Mouse (Mus musculus) ES-Bruce4 (cell line): ENCODE measurements around the gene Olfr513. TPM values are rescaled to one million over a fixed set of nuclear protein-coding genes. Genes with fewer than 3 reads are reported as not detected.

ENCODE experiments used
- H3K27ac ChIP-seq: 2 replicates; pipeline ENCODE4 v1.5.1; 2012; ENCODE audit warnings: low read length, inconsistent platforms; ENCODE audit not compliant: insufficient read depth
- H3K27me3 ChIP-seq: 2 replicates; pipeline ENCODE4 v1.6.1; 2012; ENCODE audit warnings: mild to moderate bottlenecking, low read length, inconsistent platforms; ENCODE audit not compliant: control insufficient read depth, poor library complexity, insufficient read depth, severe bottlenecking
- H3K36me3 ChIP-seq: 2 replicates; pipeline ENCODE4 v1.6.1; 2012; ENCODE audit warnings: inconsistent platforms, mild to moderate bottlenecking, low read length, moderate library complexity; ENCODE audit not compliant: control insufficient read depth, poor library complexity, insufficient read depth, severe bottlenecking
- H3K4me1 ChIP-seq: one replicate; pipeline ENCODE4 v1.8.1; 2011; ENCODE audit warnings: low read length; ENCODE audit not compliant: control insufficient read depth, insufficient read depth
- H3K4me3 ChIP-seq: 2 replicates; pipeline ENCODE4 v1.5.1; 2011; ENCODE audit warnings: low read depth, mild to moderate bottlenecking, low read length
- H3K9ac ChIP-seq: 2 replicates; pipeline ENCODE4 v1.6.1; 2012; ENCODE audit warnings: low read depth, mild to moderate bottlenecking, inconsistent platforms; ENCODE audit not compliant: poor library complexity, severe bottlenecking
- H3K9me3 ChIP-seq: replicated peaks from 2 replicates; pipeline ENCODE4 v1.6.1; 2012; ENCODE audit warnings: mild to moderate bottlenecking, low read length, inconsistent platforms; ENCODE audit not compliant: control insufficient read depth, poor library complexity, insufficient read depth, severe bottlenecking
- CTCF ChIP-seq: IDR thresholded peaks from one replicate; pipeline ENCODE4 v1.8.1; 2011; ENCODE audit warnings: low read depth, low read length
- EP300 ChIP-seq: IDR thresholded peaks from 2 replicates; pipeline ENCODE4 v1.6.1; 2011; ENCODE audit warnings: low read depth, low read length; ENCODE audit not compliant: insufficient read depth
- POLR2A ChIP-seq: IDR thresholded peaks from one replicate; pipeline ENCODE4 v1.8.1; 2011; ENCODE audit warnings: low read length; ENCODE audit not compliant: insufficient read depth
- polyA plus RNA-seq: library from polyadenylated mRNA; stranded (reverse); fragments of >200 nt; gene quantifications from 2 replicates; pipeline ENCODE4 v1.2.4, GENCODE M21; 2011; ENCODE audit warnings: low read depth; ENCODE audit not compliant: missing spikeins, insufficient read depth, insufficient read length

Gene Olfr513
- polyA plus RNA-seq: not detected in 2 replicates

DNA sequence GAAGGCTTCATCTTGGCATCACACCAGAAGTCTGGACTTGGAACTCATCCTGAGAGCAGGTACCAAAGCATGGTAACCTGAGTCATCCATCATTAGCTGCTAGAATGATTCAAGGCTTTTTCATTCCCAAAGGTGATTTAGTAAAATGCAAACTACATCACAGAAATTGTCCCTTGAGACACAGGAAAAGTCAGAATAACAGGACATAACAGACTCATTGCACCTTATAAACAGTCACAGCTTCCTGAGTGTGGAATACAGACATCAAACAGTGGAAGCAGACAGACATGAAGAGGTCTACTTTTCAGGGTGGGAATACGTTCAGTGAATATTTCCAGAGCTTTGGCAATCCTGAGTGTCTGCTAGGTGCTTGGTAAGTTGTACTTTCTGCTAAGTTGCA lies at the start of gene Olfr513:
Olfr513 (plus strand) TSS at position 301 of the 400 bp plus-strand sequence.
- H3K9me3 ChIP-seq: no peaks in the 10 kb centered on the region
- H3K4me3 ChIP-seq: no peak within 1 kb of the TSS
- TF ChIP-seq EP300: no peak
- no peak for TF ChIP-seq CTCF
- TF ChIP-seq POLR2A: no peak
- H3K4me1 ChIP-seq: no peaks in the 10 kb centered on the region
- no peak within 1 kb of the TSS for H3K27ac ChIP-seq
- H3K36me3 ChIP-seq: no peaks in the 10 kb centered on the region
- H3K27me3 ChIP-seq: no peaks in the 10 kb centered on the region
- H3K9ac ChIP-seq: no peak within 1 kb of the TSS

DNA sequence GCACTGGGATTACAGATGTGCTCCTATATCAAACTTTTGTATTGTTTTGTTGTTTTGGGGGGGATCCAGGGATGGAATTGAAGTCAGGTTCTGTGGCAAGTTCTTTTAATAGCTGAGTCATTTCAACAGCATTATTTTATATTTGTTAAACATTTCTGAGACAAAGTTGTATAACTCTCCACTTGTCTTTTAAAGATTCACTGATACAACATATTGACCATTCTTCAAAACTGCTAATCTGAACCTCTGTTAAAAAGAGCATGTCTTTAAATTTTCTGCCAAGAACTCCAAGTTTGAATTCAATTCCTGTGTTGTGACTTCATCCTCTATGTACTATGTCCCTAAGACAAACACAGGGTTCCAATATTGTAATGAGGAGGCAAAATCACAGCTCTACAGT lies 37.8 kb upstream of the Olfr513 start, which contains the start of gene Olfr512:
Olfr512 (plus strand) TSS at position 301 of the 400 bp plus-strand sequence.
- no peaks in the 10 kb centered on the region for H3K4me1 ChIP-seq
- H3K4me3 ChIP-seq: no peak within 1 kb of the TSS
- H3K27me3 ChIP-seq: no peaks in the 10 kb centered on the region
- H3K36me3 ChIP-seq: no peaks in the 10 kb centered on the region
- no peaks in the 10 kb centered on the region for H3K9me3 ChIP-seq
- no peak for TF ChIP-seq POLR2A
- no peak for TF ChIP-seq EP300
- no peak for TF ChIP-seq CTCF
- no peak within 1 kb of the TSS for H3K27ac ChIP-seq
- no peak within 1 kb of the TSS for H3K9ac ChIP-seq

DNA sequence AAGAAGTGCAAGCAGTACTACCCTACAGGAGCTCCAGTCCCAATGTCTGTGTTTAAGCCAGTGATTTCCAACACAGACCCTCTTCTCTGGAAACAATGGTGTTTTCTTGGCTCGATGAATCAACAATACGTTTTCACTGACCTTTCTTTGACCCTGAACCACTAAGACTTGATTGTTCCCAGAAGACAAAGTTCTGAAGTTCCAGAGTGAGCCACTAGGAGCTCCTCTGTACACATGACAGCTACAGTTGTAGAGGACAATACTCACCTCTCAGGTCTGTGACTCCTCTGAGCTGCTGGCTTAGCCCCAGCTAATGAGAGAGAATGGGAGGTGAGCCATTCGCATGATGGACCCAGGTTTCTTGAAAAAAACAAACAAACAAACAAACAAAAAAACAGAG lies 9.6 kb downstream of the Olfr513 start:
- peaks cover 2% of the 10 kb centered on the region for H3K4me1 ChIP-seq
- no peaks in the 10 kb centered on the region for H3K9me3 ChIP-seq
- TF ChIP-seq EP300 (no peak), CTCF (no peak), POLR2A (no peak)
- no peak overlapping the region for H3K9ac ChIP-seq
- no peak overlapping the region for H3K27ac ChIP-seq
- H3K27me3 ChIP-seq: no peaks in the 10 kb centered on the region
- H3K4me3 ChIP-seq: no peak overlapping the region
- H3K36me3 ChIP-seq: no peaks in the 10 kb centered on the region

DNA sequence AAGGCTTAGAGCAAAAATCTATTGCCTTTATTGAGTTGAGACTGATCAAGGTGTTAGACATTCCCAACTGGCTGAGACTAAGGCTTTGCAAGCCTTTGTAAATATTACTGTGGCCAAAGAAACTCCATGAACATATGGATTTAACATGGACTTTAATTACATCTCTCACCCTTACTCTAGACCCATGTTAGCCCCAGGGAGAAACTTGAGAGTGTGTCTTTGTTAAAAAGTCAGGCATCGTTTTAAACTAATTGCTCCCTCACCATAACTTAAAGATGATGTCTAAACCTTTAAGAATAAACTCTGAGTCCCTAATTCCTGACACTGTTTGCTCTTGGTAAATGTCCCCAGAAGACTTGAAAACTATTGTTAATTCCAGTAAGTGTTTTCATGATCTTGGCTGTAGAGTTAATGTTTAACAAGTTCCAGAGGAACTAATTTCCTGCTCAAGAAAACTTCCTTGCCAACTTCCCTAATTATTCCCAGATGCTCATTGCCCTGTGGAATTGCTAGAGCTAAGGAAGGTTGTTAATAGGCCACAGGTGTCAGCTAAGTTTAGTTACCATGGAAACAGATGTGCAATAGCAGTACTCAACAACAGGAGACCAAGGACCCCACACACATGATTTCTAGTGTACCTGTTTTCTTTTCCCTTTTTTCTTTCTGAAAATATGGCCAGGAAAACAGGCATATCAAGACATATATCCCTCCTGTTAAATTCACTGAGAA lies 46.6 kb downstream of the Olfr513 start:
- Histone ChIP-seq H3K4me3 (no peak overlapping the region), H3K27ac (no peak overlapping the region), H3K27me3 (no peaks in the 10 kb centered on the region), H3K9me3 (no peaks in the 10 kb centered on the region), H3K36me3 (no peaks in the 10 kb centered on the region), H3K4me1 (no peaks in the 10 kb centered on the region), H3K9ac (no peak overlapping the region)
- no peak for TF ChIP-seq CTCF
- no peak for TF ChIP-seq POLR2A
- no peak for TF ChIP-seq EP300

Other genes starting within 250 kb of the Olfr513 start
- not detected in 2 replicates for gene Olfr502, start 225.9 kb upstream of the Olfr513 start, polyA plus RNA-seq
- not detected in 2 replicates for gene Olfr503, start 206.4 kb upstream of the Olfr513 start, polyA plus RNA-seq
- not detected in 2 replicates for gene Olfr504, start 185.2 kb upstream of the Olfr513 start, polyA plus RNA-seq
- gene Olfr506, start 140.2 kb upstream of the Olfr513 start, polyA plus RNA-seq: 0.20 TPM in 1 of 2 replicates, not detected in the other
- gene Olfr507, start 129.2 kb upstream of the Olfr513 start, polyA plus RNA-seq: not detected in 2 replicates
- gene Olfr508, start 121.0 kb upstream of the Olfr513 start, polyA plus RNA-seq: not detected in 2 replicates
- gene Olfr509, start 99.1 kb upstream of the Olfr513 start, polyA plus RNA-seq: not detected in 2 replicates
- not detected in 2 replicates for gene Olfr510, start 84.6 kb upstream of the Olfr513 start, polyA plus RNA-seq
- gene Olfr512, start 37.7 kb upstream of the Olfr513 start, polyA plus RNA-seq: not detected in 2 replicates
- gene Olfr514, start 75.0 kb downstream of the Olfr513 start, polyA plus RNA-seq: not detected in 2 replicates
- gene Olfr516, start 99.6 kb downstream of the Olfr513 start, polyA plus RNA-seq: not detected in 2 replicates
- not detected in 2 replicates for gene Olfr517, start 121.4 kb downstream of the Olfr513 start, polyA plus RNA-seq
- not detected in 2 replicates for gene Olfr518, start 134.0 kb downstream of the Olfr513 start, polyA plus RNA-seq
- not detected in 2 replicates for gene Olfr519, start 143.4 kb downstream of the Olfr513 start, polyA plus RNA-seq
- not detected in 2 replicates for gene Nlrp10, start 179.2 kb downstream of the Olfr513 start, polyA plus RNA-seq
- 223 and 235 TPM in 2 replicates for gene Eif3f, start 183.4 kb downstream of the Olfr513 start, polyA plus RNA-seq
- gene Tub, start 199.4 kb downstream of the Olfr513 start, polyA plus RNA-seq: 3.2 and 3.8 TPM in 2 replicates